Mouse (Mus musculus): ENCODE data around the gene Pla2g6.

Pla2g6 gene

DNA sequence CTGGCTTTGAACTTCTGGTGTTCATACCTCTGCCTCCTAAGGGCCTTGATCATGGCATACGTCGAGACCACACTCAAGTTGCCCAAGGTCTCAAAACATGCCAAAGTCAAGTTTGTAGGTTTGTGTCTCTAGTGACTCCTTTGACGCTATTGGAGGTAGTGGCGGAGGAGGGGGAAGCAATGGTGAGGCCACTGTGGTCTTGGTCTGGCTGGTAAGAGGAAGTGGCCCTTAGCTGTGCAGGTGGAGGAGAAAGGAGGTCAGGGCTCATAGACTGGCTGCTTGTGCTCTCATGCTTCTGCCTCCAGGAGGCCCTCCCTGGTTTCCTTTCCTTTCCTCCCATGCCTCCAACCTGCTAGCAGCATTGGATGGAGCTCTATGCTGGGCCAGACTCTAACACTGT lies 22.7 kb upstream of the Pla2g6 start:
- no peak for DNase-seq (ENCODE audit: low read depth, low spot score)

DNA sequence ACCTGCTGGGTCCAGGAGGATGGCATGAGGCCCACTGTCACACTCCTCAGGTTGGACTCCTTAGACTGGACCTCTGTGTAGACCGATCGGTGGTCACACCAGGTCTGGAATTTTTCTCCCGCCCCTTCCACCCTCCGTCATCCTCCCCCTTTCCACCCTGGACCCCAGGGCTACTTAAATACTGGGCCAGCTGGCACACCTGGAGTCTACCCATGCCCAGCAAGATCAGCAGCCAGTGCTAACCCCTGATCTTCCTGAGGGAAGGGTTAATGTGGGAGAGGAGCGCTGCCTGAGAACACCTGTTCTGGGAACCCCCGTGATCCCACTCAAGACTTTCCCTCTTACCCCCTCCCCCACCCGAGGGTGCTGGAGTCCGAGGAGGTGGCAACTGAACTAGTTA lies 20.5 kb upstream of the Pla2g6 start:
- DNase-seq (ENCODE audit: low read depth, low spot score), result no peak

- no peak for DNase-seq (ENCODE audit: low read depth, low spot score)
These were observed 19.8 kb upstream of the Pla2g6 start for GRCm38 (mm10) chr15:79347845-79348506.

GRCm38 (mm10) chr15:79347165-79347844 lies 19.1 kb upstream of the Pla2g6 start:
- DNase-seq (ENCODE audit: low read depth, low spot score), result no peak

- DNase-seq (ENCODE audit: low read depth, low spot score), result no peak
These were observed 18.0 kb upstream of the Pla2g6 start, which contains the start of gene Maff for GRCm38 (mm10) chr15:79346051-79346793. Gene Maff, plus strand, starts transcription at chr15:79346621.

- DNase-seq (ENCODE audit: low read depth, low spot score), result no peak
These were observed 16.4 kb upstream of the Pla2g6 start for GRCm38 (mm10) chr15:79344627-79345026.

GRCm38 (mm10) chr15:79342641-79343337 lies 14.6 kb upstream of the Pla2g6 start:
- DNase-seq (ENCODE audit: low read depth, low spot score), result no peak

GRCm38 (mm10) chr15:79338978-79339377 lies 10.8 kb upstream of the Pla2g6 start:
- DNase-seq (ENCODE audit: low read depth, low spot score), result no peak

GRCm38 (mm10) chr15:79335061-79335655 lies 7.0 kb upstream of the Pla2g6 start:
- no peak for DNase-seq (ENCODE audit: low read depth, low spot score)

- DNase-seq (ENCODE audit: low read depth, low spot score), result no peak
These were observed 5.2 kb upstream of the Pla2g6 start for GRCm38 (mm10) chr15:79333409-79333808.

DNA sequence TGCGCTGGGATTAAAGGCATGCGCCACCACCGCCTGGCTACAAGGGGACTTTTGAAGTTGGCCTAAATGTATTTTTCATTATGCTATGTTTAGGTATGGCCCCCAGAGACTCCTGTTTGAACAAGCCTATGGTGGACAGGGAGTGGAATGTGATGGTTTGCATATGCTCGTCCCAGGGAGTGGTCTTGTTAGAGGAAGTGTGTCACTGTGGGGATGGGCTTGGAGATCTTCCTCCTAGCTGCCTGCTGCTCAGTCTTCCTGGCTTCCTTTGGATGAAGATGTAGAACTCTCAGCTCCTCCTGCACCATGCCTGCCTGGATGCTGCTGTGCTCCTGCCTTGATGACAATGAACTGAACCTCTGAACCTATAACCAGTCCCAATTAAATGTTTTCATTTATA lies 2.3 kb upstream of the Pla2g6 start:
- no peak for DNase-seq (ENCODE audit: low read depth, low spot score)

DNA sequence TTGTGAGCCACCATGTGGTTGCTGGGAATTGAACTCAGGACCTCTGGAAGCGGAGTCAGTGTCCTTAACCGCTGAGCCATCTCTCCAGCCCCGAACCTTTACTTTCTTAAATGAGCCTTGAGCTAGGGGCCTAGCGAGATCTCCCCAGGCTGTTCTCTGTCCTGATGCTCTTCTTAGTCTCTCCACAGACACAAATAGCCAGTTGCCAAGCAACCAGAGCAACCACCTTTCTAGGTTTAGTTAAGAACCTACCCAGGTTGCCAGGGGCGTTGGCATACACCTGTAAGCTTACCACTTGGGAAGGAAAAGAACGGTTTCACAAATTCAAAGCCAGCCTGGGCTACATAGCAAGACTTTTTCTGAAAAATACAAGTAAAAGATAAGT lies 1.8 kb upstream of the Pla2g6 start:
- no peak for DNase-seq (ENCODE audit: low read depth, low spot score)

DNA sequence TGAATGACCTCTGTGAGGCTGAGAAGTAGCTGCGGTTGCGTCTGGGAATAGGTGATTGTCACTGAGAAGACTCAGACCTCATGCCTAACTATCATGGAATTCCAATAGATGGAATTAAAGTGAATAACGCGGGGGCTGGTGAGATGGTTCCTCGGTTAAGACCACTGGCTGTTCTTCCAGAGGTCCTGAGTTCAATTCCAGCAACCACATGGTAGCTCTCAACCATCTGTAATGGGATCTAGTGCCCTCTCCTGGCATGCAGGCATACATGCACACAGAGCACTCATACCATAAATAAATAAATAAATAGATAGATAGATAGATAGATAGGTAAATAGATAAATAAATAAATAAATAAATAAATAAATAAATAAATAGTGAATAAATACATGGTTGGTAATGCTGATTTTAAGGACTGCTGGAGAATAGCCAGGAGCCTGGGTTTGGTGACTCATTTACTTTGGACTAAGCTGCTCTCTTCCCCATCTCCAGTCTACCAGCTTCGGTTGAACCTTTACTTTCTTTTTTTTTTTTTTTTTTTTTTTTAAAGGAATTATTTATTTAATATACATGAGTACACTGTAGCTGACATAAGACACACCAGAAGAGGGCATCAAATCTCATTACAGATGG lies 1.3 kb upstream of the Pla2g6 start:
- no peak for DNase-seq (ENCODE audit: low read depth, low spot score)

DNA sequence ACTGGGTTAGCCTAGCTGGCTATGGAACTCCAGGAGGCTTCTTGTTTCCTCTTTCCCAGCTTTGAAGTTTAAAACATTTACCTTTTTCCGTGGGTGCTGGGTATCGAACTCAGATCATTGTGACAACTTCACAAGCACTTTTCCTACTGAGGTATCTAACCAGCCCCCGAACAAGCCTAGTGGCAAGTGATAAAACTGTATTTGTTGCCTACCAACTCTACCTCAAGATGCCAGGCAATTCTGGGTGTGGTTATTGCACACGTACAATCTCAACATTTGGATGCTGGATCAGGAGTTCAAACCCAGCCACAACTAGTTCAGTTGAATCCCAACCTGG lies 717 bp upstream of the Pla2g6 start:
- no peak for DNase-seq (ENCODE audit: low read depth, low spot score)

GRCm38 (mm10) chr15:79326971-79327961 lies 924 bp downstream of the Pla2g6 start:
- DNase-seq (ENCODE audit: low read depth, low spot score), result no peak

DNA sequence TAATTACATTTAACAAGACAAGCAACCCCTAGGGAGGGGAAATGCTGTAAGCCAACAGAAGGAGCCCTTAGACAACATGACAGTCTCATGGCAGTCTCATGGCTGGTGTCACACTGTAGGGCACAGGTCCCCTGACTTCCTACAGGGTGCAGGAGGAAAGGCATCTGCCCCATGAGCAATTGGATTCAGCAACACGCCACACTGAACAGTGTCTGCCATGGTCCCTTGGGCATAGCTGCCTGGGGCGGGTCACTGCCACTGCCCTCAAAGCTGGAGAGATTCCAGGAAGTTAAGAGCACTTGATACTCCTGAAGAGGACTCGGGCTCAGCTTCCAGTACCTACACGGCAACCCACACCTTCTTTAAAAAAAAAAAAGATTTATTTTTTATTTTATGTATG lies 1.9 kb downstream of the Pla2g6 start:
- DNase-seq (ENCODE audit: low read depth, low spot score), result no peak

GRCm38 (mm10) chr15:79325742-79326141 lies 2.4 kb downstream of the Pla2g6 start:
- DNase-seq (ENCODE audit: low read depth, low spot score), result no peak

DNA sequence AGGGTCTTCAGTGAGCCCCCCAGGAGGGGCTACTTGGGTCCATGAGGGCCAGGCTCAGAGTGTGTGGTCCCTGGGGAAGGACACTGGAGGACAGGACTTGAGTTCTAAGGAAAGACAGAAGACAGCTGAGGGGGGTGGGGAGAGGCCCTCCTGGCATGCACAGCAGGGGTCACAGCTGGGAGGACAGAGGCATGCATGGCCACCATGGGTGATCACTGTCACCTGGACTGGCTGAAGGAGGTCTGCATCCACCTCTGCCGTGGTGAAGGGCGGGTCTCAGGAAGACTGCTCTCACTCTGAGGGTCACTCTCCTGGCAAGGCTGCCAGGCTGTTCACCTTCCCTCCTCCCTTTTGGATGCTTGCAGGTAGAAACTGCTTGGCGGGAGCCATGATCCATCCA lies 3.8 kb downstream of the Pla2g6 start:
- no peak for DNase-seq (ENCODE audit: low read depth, low spot score)

DNA sequence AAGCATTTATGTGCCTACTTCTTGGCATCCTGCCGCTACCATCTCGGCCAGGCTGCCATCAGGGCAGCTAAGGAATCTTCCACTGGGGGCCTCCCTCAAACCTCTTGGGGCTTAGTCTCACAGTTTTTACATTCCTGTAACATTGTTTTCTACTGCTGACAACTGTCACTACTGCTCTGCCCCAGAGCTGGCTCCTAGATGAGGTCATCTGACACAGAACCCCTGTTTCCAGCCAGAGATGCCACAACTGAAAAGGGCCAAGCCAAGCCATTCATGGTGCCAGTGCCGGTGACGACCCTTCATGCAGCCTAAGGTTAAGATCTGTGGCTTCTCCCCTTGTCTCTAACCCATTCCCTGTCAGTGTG lies 4.4 kb downstream of the Pla2g6 start:
- DNase-seq (ENCODE audit: low read depth, low spot score), result no peak

Measured in retina, adult 2 months (tissue).